10 mouse cellular contexts compared by ENCODE assay signal in the genomic region with DNA sequence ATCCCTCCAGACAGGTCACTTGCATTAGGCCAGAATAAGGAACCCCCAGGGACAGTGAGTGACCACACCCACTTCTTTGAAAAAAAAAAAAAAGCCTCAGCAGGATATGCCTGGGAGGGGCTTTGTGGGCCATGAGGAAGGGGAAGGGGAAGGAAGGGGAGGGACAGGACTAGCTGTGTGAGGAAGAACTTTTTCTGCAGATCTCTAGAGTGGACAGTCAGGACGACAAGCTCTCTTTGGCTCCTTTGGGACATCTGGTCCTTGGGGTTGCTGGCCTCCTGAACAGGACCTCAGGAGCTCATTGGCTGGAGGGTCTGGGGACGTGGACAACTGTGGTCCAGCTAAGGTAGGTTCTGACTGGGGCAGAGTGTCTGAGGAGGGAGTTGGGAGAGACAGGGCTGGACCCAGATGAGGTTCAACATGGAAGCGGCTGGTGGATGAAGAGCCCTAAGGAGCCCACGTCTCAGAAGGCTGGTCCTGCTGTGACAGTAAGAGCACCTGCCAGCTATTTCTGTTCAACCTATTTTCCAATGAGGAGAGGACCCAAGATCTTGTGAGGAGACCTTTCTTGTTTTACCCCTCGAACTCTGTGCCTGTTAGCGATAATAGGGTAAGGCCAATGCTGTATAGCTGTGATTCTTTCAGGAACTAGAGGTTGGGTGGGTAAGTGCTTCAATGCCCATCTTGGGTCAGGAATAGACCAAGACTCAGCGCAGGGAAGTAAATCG. TPM values are rescaled to one million over a fixed set of nuclear protein-coding genes. Genes with fewer than 3 reads are reported as not detected.
DNase-seq lines count a peak whose midpoint lies in the region; ATAC-seq lines count a peak whose summit lies in the region.
"Had no signal": no experiment of that assay in that cellular context is flagged by ENCODE, and none has a peak within 500 bp of the region (broad histone marks: within the 10 kb centered on the region; RNA-seq: fewer than 3 reads in every experiment).

Pik3r6 (plus strand) TSS at position 118 of the 728 bp plus-strand sequence.

- intact Hi-C loops in gastrocnemius, postnatal 36 days (cut with DNase I): no loop called here
- intact Hi-C loops in left cerebral cortex, postnatal 36 days (cut with DNase I): no loop called here

- no peak within 1 kb of the TSS for H3K9ac ChIP-seq in heart, embryonic 11.5 days (ENCODE audit: low read depth, low read length)
- H3K9ac ChIP-seq in forebrain, embryonic 16.5 days (replicated peaks; ENCODE audit: low read depth, low read length): no peak within 1 kb of the TSS
- H3K9ac ChIP-seq: midbrain, embryonic 12.5 days had no signal

- no peak within 1 kb of the TSS for H3K4me3 ChIP-seq in heart, embryonic 11.5 days (ENCODE audit: low read depth, low read length)
- H3K4me3 ChIP-seq in megakaryocyte, embryonic 14.5 days (replicated peaks): peak within 1 kb of the TSS; percentile 80
- H3K4me3 ChIP-seq in forebrain, embryonic 16.5 days (replicated peaks; ENCODE audit: low read length): no peak within 1 kb of the TSS
- H3K4me3 ChIP-seq: midbrain, embryonic 12.5 days had no signal

- no peak within 1 kb of the TSS for H3K27ac ChIP-seq in heart, embryonic 11.5 days (ENCODE audit: low read depth, low read length)
- no peak within 1 kb of the TSS for H3K27ac ChIP-seq in forebrain, embryonic 16.5 days (ENCODE audit: low read length)
- H3K27ac ChIP-seq: midbrain, embryonic 12.5 days had no signal

- DNase-seq in gastrocnemius, adult 18-20 months (ENCODE audit: low spot score): peak; percentile 15
- no peak for DNase-seq in gastrocnemius, postnatal 36 days
- peak; percentile 35 to 66 for DNase-seq in kidney, postnatal 25 days
- DNase-seq in retina, embryonic 14.5 days (ENCODE audit: low spot score): no peak
- DNase-seq in left cerebral cortex, postnatal 36 days (ENCODE audit: low spot score in 2 of 2): no peak
- DNase-seq: cerebellum, adult 9-10 months had no signal

- H3K36me3 ChIP-seq in heart, embryonic 11.5 days (ENCODE audit: control insufficient read depth, insufficient read depth, low read length): no peaks in the 10 kb centered on the region
- H3K36me3 ChIP-seq in megakaryocyte, embryonic 14.5 days (replicated peaks; ENCODE audit: low read length): no peaks in the 10 kb centered on the region
- no peaks in the 10 kb centered on the region for H3K36me3 ChIP-seq in forebrain, embryonic 16.5 days (ENCODE audit: control insufficient read depth, insufficient read depth)
- H3K36me3 ChIP-seq: midbrain, embryonic 12.5 days had no signal

- H3K4me1 ChIP-seq in heart, embryonic 11.5 days (ENCODE audit: control insufficient read depth, insufficient read depth, low read length): 0 out of 2 replicates have a peak, but pooled peaks cover 2% of the 10 kb centered on the region
- H3K4me1 ChIP-seq in megakaryocyte, embryonic 14.5 days: peaks cover 34% of the 10 kb centered on the region
- H3K4me1 ChIP-seq in forebrain, embryonic 16.5 days (replicated peaks; ENCODE audit: control insufficient read depth, insufficient read depth, low read length): no peaks in the 10 kb centered on the region
- H3K4me1 ChIP-seq: midbrain, embryonic 12.5 days had no signal

- H3K4me2 ChIP-seq in heart, embryonic 11.5 days: peak within 1 kb of the TSS; percentile 3; the same call in 1 of the 2 replicates
- no peak within 1 kb of the TSS for H3K4me2 ChIP-seq in forebrain, embryonic 16.5 days (ENCODE audit: low read length)
- H3K4me2 ChIP-seq: midbrain, embryonic 12.5 days had no signal

- WGBS in heart, embryonic 11.5 days (ENCODE audit: insufficient replicate concordance): 81% methylated on average over 8 of the region's 8 CpGs
- 84% methylated on average over 8 of the region's 8 CpGs for WGBS in forebrain, embryonic 16.5 days

- no peak for ATAC-seq in heart, embryonic 11.5 days (replicated peaks; ENCODE audit: insufficient number of reproducible peaks, low FRiP score, low TSS enrichment)
- no peak for ATAC-seq in forebrain, embryonic 16.5 days

- H3K9me3 ChIP-seq in heart, embryonic 11.5 days (replicated peaks; ENCODE audit: control insufficient read depth, low read length): no peaks in the 10 kb centered on the region
- no peaks in the 10 kb centered on the region for H3K9me3 ChIP-seq in megakaryocyte, embryonic 14.5 days
- H3K9me3 ChIP-seq in forebrain, embryonic 16.5 days (ENCODE audit: control insufficient read depth, low read length): no peaks in the 10 kb centered on the region
- H3K9me3 ChIP-seq: midbrain, embryonic 12.5 days had no signal

- peaks cover 8% of the 10 kb centered on the region; the same call in 1 of the 2 replicates for H3K27me3 ChIP-seq in heart, embryonic 11.5 days (ENCODE audit: control insufficient read depth, insufficient read depth, low read length)
- peaks cover 50% of the 10 kb centered on the region for H3K27me3 ChIP-seq in megakaryocyte, embryonic 14.5 days (replicated peaks)
- H3K27me3 ChIP-seq in forebrain, embryonic 16.5 days (replicated peaks; ENCODE audit: control insufficient read depth, insufficient read depth, low read length): no peaks in the 10 kb centered on the region
- H3K27me3 ChIP-seq: midbrain, embryonic 12.5 days had no signal

RNA-seq across cellular contexts. Expression of gene Pik3r6, which starts in this region (rescaled TPM):
- 1 to 10 TPM in 1 of 2 experiments, under 1 TPM in 1; 0.82 to 1.2 TPM for total RNA-seq in gastrocnemius, adult 18-20 months (2021)
- 1 to 10 TPM; 1.4 to 1.9 TPM for total RNA-seq in gastrocnemius, postnatal 36 days (2021)
- polyA plus RNA-seq in heart, embryonic 11.5 days (2014; fragmentation: Nextera tagmentation; extraction: Ambion mirVana): 1.6 and 2.5 TPM in 2 replicates
- polyA plus RNA-seq in megakaryocyte, embryonic 14.5 days (2012; ENCODE audit: insufficient read depth, low replicate concordance): 1.7 TPM in 1 of 2 replicates, not detected in the other
- total RNA-seq in left cerebral cortex, postnatal 36 days (2021): 1 to 10 TPM; 2.9 to 3.8 TPM
- polyA plus RNA-seq in forebrain, embryonic 16.5 days (2015; fragmentation: Nextera tagmentation; extraction: Ambion mirVana): 1.8 and 2.2 TPM in 2 replicates

Comparison
In these comparisons a context has a peak if more than half of its experiments do, and no peak if none do; other contexts are left out.
1. DNase-seq: peak in gastrocnemius, adult 18-20 months (single experiment) and kidney, postnatal 25 days (2 of 2); none in gastrocnemius, postnatal 36 days (0 of 2), retina, embryonic 14.5 days (single experiment) and left cerebral cortex, postnatal 36 days (0 of 2).